Mouse (Mus musculus): ENCODE results near the gene Efl1.
"Not testable (repeated sequence)": the region's sequence is repeated elsewhere in the genome, so short reads cannot be mapped to it uniquely, and the experiment has no call there.

Efl1 gene

DNA sequence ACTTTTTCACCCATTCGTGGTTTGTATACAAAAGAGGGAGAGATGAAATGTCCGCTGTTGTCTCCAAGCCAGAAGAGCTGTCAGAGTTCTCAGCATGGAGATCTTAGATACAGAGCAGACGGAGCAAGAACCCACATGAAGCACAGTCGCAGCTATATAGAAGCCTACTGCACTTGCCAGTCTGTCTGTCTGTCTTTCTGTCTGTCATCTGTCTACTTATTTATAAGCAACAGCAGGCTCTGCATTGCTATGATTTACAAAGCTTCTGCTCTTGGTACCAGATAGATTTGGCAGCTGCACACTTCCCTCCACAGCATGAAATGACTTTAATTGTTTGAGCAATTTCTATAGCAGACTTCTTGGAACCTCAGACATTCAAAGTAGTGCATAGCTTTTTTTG is 110.1 kb downstream of the Efl1 start:
- DNase-seq (ENCODE audit: low read depth, low spot score) = no peak

DNA sequence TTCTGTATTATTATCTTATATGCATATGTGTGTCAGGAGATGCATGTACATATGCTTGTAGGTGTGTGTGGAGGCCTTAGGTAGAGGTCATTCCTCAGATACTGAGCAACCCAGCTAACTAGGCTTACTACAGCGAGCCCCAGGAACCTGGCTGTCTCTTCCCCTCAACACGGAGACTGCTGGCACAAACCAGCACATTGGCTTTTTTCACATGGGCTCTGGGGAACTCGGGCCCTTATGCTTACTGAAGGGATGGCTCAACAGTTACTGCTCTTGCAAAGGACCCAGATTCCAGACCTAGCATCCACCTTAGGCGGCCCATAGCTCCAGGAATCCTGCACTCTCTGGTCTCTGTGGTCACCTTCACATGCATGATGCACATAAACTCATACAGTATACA is 110.7 kb downstream of the Efl1 start:
- DNase-seq (ENCODE audit: low read depth, low spot score) = no peak

DNA sequence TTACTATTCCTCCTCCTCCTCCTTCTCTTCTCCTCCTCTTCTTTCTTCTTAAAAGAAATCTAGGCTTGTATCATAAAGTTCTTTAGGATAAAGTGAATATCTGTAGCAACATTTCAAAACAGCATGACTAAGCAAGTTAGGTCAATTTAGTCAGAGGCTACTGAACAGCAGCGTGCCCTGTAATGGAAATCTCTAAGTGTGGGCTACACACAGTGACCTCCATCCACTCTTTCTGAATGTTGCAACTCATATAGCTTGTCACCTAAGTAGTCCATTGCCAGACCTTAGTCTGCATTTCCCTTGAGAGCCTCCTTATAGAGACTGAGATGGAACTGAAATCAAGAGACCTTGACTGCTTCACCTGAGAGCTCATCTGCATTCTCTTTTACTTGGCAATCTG is 116.5 kb downstream of the Efl1 start:
- DNase-seq (ENCODE audit: low read depth, low spot score) = no peak

DNA sequence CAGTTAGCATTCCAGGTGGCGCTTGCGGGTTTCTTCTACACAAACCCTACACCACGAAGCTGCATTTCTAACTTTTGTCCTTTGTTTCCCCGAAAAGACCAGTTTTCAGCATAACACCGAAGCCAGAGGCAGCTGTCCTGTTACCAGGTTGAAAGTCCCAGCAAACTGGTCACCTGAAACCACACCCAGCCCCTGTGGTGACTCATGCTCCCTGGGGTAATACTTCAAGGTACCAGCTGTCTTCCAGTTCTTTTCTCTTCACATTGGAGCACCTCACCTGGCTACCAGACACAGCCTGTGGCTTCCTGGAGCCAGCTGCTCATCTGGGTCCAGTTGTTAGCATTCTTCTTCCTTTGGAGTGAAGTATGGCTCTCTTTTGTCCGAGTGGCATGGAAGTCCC is 118.2 kb downstream of the Efl1 start:
- DNase-seq (ENCODE audit: low read depth, low spot score) = no peak

DNA sequence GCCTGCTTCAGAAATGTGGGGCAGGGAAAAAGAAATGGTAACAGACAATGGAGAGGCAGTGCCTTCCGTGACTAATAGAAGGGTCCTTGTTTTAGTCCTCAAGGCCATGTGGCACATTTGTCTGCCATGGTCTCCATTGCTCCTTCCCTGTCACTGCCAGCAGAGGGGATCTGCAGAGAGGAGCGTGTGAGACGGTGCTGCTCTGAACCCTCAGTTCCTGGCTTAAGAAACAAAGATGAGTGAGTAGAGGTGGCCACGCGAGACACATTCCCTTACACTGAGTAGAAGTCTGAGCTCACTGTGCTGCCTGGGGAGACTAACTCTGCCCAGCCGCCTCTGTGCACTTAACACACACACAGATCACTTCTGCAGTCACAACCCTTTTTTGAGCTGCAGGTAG is 121.8 kb downstream of the Efl1 start:
- no peak for DNase-seq (ENCODE audit: low read depth, low spot score)

DNA sequence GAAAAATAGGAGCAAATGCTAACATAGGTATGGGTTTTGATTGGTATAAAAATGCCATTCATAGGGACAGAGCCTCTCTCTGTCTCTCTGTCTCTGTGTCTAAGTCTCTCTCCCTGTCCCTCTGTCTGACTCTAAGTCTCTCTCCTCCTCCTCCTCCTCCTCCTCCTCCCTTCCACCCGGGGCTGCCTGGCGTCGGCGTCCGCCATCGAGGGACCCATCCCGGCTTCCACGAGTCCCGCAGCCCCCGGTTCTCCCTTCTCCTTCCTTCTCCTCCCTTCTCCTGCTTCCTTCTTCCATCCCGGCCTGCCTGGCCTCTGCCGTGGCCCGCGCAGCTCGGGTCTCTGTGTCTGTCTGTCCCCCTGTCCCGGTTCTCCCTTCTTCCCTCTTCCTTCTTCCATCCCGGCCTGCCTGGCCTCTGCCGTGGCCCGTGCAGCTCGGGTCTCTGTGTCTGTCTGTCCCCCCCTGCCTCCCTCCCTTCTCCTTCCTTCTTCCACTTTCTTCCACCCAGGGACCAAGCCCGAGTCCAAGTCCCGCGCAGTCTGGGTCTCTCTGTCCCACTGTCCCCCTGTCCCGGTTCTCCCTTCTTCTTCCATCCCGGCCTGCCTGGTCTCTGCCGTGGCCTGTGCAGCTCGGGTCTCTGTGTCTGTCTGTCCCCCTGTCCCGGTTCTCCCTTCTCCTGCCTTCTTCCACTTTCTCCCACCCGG is 122.7 kb downstream of the Efl1 start:
- not testable (repeated sequence) for DNase-seq (ENCODE audit: low read depth, low spot score)

DNA sequence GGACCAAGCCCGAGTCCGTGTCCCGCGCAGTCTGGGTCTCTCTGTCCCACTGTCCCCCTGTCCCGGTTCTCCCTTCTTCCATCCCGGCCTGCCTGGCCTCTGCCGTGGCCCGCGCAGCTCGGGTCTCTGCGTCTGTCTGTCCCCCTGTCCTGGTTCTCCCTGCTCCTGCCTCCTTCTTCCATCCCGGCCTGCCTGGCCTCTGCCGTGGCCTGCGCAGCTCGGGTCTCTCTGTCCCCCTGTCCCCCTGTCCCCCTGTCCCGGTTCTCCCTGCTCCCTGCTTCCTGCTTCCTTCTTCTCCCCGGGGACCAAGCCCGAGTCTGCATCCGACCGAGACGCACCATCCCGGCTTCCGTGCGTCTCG is 123.2 kb downstream of the Efl1 start:
- DNase-seq (ENCODE audit: low read depth, low spot score) = not testable (repeated sequence)

DNA sequence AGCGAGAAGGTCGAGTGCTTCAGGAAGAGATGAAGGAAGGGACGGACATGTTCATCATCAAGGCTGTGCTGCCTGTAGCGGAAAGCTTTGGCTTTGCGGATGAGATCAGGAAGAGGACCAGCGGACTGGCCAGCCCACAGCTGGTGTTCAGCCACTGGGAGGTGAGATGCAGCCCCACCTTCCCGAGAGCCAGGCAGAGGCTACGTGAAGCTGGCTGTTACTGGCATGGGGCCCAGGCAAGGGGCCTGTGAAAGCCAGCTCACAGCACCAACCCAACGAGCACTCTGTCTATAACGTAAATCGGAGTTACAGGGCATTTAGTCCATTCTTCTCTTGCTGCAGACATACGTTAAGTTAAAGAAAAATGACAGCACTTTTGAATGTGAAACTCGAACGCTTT is 124.1 kb downstream of the Efl1 start:
- no peak for DNase-seq (ENCODE audit: low read depth, low spot score)

DNA sequence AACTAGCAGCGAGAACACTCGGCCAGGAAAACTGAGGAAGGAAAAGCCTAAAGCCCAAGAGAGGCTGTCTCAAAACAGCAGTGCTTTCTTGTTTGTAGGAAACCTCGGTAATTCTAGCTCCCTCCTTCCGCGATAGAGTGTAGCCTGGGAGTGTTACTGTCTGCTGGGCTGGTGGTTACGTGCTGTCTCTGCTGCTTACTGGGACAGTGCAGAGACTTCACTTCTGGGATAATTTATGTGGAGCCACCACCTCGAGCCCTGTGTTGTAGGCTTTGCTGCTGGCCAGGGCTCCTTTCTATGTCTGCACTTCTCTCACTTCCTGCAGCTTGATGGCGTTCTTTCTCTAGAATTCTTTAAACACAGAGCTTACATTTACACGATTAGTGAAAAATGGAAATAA is 124.7 kb downstream of the Efl1 start:
- DNase-seq (ENCODE audit: low read depth, low spot score) = no peak

DNA sequence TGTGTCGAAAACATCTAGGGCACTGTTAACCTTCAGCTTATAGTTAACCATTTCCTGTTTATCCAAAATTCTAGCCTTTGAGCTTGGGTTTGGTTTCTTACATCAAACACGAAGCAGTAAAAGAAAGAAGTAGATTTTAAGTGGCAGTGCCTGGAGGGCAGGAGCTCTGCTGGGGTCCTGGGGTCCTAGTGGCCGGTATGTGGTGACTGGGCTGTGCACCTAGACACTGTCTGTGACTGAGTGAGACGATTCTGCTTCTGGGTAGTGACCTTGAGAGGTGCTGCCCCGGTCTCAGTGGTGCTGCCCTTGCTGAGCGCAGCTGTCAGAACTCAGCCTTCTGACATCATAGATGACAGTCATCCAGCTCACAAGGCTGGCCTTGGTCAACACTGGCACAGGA is 125.5 kb downstream of the Efl1 start:
- DNase-seq (ENCODE audit: low read depth, low spot score) = no peak

DNA sequence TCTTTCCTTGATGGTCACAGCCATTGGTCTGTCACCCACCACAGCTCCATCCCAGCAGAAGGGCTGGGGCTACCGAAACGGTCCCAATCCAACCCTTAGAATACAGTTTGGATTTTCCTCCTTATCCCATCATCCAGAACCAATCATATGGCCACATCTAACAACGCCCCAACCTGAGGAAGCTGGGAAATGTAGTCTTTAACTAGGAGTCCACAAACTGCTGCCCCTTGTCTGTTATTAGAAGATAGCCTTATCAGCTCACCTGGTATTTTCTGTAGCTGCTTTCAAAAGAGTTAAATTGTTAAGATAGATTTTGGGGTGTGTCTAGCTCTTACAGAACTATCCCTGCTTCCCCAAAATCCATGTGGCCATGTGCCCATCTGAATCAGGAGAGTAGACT is 126.7 kb downstream of the Efl1 start:
- DNase-seq (ENCODE audit: low read depth, low spot score) = no peak

DNA sequence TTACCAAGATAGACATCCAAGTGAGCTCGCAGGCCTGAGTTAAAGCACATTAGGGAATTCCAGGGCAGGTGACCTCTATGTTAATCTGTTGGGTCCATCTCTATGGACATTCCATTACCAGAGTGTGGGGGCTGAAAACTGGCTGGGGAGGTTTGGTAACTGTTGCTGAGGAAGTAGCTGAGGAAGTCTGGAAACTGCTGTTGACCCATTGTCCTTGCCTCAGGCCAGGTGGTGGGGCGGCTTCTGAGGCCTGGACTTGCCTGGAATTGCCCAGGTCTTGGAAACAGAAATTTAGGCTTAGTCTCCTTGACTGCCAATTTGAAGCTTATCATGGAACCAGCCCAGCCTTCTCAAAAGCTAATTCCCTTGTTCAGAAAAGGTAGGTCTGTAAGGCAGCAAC is 134.7 kb downstream of the Efl1 start:
- DNase-seq (ENCODE audit: low read depth, low spot score) = no peak

DNA sequence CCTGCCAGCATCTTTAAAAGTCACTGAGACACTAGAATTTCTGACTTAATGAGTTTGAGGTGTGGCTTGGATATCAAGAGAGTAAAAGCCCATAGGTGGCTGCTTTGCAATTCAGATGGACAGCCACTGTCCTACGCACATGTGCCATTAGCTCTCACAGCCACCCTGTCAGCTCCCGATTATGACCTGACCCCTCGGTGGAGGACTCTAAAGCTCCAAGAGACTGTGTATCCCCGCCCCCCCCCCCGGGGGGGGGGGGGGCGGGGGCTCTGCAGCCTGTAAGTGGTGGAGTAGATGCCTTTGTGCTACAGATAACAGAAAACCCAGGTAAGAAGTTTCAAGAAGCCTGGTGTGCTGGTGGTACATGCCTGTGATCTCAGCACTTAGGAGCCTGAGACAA is 135.3 kb downstream of the Efl1 start:
- DNase-seq (ENCODE audit: low read depth, low spot score) = no peak

DNA sequence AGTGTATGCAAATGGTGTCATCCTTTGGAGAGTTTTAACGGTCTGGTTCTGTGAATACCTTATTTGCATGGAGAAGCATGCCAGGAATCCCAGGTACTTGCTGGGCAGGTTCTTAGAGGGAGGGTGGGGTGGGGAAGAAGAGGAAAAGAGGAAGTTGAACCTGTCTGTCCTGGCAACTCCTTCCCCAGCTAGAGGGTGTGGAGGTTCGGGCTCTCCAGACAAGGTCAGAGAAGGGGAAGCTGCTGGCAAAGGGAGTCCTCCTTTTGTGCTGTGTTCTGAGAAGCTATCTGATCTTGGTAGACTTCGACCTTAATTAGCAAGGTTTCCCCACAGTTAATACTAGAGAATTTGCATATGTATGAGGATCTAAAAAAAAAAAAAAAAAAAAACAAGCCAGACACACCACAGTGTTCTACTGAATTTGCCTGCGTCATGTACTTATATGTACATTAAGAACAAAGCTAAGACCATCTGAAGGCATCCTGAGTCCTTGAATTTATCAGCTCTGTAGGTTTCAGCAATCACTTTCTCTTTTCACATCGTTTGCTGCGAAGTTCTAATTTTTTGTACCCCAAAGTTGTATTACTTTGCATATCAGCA is 137.0 kb downstream of the Efl1 start:
- no peak for DNase-seq (ENCODE audit: low read depth, low spot score)

DNA sequence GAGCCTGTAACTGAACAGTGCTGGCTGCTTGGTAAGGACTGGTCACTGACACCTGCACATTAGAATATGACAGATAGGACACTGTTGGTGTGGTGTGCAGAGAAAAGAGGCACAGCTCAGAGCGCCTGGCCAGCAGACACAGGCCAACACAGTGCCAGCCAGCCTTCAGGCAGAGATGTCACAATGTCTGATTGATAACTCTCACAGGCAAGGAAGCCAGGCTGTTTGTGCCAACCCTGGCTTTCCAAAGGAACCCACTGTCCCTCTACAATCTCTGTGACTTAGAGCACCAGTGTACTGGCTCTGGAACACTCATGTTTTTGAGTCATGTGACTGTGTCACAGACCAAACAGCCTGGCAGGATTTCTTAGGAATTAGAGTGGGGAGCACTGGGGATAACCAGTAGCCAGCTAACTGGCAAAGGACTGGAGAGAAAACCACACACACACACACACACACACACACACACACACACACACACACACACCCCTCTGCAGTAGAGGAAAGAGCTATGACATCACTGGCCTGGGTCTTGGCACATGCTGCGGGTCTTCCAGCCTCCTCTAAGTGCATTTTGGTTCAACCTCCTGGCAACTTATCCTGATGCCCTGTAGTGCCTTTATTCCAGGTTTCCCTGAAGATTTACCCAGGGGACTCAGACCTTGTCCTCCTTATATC is 137.7 kb downstream of the Efl1 start:
- no peak for DNase-seq (ENCODE audit: low read depth, low spot score)

DNA sequence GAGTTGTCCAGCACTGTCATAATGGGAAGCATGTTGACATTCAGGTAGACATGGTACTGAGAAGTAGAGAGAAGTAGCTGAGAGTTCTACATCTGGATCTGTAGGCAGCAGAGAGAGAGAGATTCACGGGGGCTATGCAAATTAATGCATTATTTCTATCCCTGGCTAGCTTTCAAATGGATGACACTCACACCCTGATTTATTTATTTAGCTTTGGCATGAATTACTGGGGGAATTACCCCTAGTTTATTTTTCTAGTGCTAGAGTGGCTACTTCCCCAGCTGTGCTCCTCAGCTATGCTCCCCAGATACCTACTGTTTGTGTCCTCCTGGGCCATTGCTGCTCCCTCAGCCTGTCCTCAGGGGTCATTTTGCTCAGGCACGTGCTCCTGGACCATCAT is 144.2 kb downstream of the Efl1 start:
- no peak for DNase-seq (ENCODE audit: low read depth, low spot score)

DNA sequence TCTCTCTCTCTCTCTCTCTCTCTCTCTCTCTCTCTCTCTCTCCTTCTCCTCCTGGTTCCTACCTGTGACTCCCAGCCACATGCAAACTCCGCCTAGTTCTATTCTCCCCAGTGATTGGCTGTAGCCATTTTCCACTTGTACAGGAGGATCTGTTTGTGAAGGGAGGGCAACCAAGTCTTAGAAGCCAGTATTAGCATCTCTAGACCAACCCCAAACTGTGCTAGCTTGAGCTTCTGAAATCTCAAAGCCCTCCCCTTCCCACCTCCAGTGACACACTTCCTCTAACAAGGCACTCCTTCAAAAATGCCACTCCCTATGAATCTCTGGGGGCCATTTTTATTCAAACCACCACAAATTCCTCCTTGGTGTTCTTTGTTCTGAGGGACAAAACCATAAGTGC is 144.7 kb downstream of the Efl1 start:
- DNase-seq (ENCODE audit: low read depth, low spot score) = no peak

DNA sequence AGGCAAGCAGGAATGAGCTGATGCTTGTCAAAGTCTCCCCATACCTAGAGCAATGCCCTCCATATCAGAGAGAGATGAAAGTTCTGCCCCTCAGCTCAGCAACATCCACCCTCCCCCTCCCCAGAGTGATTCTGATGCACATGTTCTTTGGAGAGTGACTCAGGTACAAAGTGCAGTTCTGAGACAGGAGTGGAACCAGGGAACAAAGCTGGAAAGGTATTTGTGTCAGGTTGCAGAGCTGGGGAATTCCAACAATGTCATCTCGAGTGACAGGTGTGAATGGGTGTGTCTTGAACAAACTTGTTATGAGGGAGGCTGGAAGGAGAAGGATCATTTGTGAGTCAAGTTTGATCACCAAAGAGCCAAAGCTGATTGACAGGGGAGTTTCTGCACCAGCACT is 146.1 kb downstream of the Efl1 start:
- DNase-seq (ENCODE audit: low read depth, low spot score) = no peak

DNA sequence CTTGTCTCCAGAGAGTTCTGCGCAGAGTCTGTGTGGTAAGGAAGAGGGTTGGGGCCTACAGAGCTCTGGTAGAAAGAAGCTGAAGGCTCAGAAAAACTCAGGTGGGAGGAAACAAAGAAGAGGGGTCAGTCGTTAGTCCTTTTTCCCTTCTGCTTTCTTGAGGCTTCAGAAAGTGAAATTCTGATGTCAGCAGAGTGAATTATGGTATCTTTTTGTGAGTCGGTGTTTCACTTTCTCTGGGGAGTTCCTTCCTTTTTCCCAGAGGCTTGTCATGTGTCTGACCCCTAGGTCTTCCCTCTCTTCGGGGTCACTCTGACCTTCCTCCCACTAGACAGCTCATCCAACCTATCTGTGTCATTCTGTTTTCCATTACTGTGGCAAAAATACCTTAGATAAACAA is 153.8 kb downstream of the Efl1 start:
- no peak for DNase-seq (ENCODE audit: low read depth, low spot score)

DNA sequence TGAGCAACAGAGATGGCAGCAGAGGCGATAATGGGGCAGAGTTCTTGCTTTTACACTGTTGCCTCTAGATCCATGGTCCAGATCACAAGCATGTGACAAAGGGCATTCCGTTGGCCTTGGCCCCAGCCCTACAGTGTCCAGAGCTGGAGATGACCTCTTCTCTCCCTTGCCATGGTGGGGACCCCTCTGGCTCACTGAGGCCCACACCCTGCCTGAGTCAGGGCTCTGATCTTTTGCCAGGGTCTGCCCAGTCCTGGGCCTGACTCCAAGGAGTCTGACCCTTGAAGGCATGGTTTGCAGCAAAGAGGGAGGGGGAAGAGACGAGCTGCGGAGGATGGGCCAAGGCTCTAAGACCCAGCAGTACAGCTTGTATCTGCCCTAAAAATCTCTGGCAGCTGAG is 159.8 kb downstream of the Efl1 start:
- no peak for DNase-seq (ENCODE audit: low read depth, low spot score)

DNA sequence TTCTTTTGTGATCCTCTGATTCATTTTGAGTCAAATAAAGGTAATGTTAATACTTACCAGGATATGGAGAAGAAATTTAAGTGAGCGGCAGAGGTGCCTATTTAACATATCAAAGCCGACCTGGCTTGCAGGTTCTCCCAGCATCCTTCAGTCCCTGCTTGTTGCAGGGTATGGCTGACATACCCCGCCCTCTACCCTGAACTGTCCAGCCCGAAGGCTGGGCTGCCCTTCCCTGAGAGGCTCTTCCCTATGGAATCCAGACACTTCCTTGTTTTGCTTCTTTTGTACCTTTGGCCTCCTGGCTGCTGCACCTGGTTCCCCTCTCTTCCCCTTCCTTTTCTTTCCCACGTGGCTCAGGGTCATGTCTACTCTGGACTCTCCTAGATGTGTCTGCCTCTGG is 160.7 kb downstream of the Efl1 start:
- DNase-seq (ENCODE audit: low read depth, low spot score) = no peak

DNA sequence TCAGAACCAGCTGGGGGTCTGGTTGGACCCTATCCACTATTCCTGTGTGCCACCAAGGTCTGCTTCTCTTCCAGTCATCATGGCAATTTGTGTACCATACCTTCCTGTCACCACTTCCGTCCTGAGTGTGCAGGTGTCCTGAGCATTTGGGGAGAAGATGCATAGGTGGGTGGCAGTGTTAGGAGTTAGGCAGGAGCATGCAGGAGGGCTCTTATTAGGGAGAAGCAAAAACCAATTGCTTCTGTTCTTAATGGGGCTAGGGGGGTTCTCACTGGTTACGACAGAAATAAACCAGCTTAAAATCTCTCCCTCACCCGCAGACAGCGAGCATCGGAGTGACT is 162.4 kb downstream of the Efl1 start:
- DNase-seq (ENCODE audit: low read depth, low spot score) = no peak

DNA sequence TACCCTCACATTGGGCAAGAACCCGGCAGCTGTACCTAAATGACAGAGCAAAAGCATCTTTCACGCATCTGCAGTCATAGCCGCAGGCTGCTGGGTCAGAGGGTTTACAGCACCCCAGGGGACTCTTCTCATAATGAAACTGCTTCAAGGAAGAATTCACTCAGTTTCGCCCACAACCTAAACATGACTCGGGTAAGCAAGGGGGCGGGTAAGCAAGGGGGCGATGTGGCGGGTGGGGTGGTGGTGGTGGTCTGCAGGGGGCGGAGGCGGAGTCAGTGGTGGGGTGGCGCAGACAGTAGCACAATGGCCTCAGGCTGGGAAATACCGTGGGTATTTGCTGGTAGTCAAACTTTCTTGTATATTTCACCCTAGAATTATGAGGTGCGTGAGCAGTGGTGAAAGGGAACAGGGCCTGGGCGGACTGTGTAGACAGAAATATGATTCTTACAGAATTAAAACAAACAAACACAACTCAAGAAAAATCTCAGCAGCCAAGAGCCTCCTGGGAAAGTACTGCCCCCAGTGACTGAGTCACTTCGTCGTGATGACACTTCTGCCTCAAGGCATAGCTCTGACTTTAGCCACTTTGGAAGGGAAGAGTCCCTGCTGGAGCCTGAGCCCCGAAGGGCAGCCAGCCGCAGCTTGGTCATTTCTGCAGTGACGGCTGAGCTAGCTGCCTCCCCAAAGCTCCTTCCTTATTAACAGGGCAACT is 162.9 kb downstream of the Efl1 start:
- no peak for DNase-seq (ENCODE audit: low read depth, low spot score)
